Mouse (Mus musculus): ENCODE measurements around the gene Ino80.

Gene Ino80

GRCm38 (mm10) chr2:119454558-119454957, 22.9 kb downstream of the Ino80 start:
- no peak for DNase-seq (ENCODE audit: low spot score)

GRCm38 (mm10) chr2:119436988-119437387, 40.5 kb downstream of the Ino80 start:
- DNase-seq (ENCODE audit: low spot score) = peak; percentile 40

- DNase-seq (ENCODE audit: low spot score) = no peak
These were observed 41.0 kb downstream of the Ino80 start for GRCm38 (mm10) chr2:119436467-119436866.

DNA sequence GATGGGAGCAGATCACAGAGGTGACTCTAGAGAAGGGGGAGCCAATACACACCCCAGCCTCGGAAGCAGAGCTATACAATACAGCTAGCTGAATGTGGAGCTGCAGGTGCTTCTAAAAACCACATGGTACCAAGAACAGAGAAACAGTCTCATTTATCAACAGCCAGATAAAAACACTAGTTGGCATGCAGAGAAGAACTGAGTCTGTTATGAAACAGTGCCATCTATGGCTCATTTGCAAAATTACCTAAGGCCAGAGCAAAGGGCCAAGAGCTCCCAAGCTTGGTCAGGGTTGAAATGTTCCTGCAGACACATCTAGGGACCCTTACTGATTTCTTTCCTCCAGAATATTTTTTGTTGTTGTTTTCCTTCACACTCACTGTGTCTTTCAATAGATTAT, 63.7 kb downstream of the Ino80 start:
- DNase-seq (ENCODE audit: low spot score) = peak; percentile 33

DNA sequence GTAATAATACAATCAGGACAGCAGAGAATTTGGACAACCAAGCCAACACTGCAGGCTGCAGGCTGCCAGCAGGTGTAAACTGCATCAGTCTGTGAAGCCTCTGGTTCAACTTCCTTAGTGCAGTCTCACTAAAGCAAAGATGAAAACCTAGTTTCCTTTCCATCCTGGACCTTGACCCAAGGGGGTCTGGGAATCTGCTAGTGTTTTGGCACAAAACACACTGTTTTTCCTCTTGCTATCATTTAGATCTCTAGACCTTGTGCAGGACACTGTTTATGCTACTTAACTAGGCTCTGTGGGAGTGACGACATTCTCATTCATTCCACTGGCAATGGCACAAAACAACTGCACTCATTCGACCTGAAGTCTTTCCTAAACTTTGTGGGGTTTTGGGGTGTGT, 65.8 kb downstream of the Ino80 start:
- DNase-seq (ENCODE audit: low spot score) = no peak

DNA sequence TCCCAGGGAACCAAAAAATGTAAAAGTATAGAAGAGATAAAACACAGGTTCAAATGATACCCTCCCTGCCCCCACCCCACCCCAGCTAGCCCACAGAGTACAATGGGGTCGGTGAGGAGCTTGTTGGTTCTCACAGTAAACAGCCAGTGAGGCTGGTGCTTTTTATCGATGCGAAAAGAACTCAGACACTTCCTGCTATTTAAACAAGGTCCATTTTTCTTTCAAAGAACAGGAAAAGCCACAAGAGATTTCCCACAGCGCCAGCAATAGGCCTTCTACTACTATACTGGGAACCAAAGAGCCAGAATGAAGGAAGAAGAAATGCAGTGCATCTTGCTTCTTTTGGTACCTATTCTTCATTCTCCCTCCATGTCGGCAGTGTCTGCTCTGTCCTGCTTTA, 66.5 kb downstream of the Ino80 start:
- DNase-seq (ENCODE audit: low spot score) = no peak

- no peak for DNase-seq (ENCODE audit: low spot score)
These were observed 68.8 kb downstream of the Ino80 start for GRCm38 (mm10) chr2:119408733-119409132.

DNA sequence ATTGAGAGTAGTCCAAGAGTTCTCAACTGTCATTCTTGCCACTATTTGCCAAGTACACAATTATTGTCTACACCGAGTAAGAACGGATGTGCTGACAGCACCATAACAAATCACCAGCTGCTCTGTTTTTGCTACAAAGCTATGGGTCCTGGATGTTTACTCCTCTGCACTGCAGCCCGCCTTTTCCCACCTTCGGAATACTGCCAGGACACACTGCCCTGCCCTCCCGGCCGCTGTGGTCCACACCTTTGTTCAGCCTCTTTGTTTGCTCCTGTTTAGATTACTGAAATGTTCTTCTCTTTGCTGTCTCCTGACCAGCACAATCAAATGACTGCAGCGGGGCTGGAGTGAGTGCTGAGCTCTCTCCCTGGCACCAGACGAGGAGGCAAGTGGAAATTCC, 69.2 kb downstream of the Ino80 start:
- no peak for DNase-seq (ENCODE audit: low spot score)

GRCm38 (mm10) chr2:119399313-119399712, 78.2 kb downstream of the Ino80 start:
- no peak for DNase-seq (ENCODE audit: low spot score)

DNA sequence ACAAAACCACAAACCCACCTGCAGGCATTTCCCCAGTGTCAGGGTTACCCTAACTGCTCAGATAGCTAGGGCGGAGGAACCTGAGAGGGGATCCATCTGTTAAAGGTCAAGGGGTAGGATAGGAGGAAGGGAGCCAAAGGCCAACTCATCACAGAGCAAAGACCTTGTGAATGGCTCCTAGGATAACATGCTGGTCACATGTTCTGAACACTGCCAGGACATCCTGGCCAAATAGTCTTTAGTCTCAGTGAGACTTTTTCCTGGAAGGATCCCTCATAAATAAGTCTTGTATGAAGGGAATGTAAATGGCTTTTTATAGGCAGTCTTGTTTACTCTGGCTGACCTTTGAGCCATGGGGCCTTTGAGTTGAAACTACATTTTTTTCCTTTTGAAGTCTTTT, 78.8 kb downstream of the Ino80 start:
- DNase-seq (ENCODE audit: low spot score) = no peak

DNA sequence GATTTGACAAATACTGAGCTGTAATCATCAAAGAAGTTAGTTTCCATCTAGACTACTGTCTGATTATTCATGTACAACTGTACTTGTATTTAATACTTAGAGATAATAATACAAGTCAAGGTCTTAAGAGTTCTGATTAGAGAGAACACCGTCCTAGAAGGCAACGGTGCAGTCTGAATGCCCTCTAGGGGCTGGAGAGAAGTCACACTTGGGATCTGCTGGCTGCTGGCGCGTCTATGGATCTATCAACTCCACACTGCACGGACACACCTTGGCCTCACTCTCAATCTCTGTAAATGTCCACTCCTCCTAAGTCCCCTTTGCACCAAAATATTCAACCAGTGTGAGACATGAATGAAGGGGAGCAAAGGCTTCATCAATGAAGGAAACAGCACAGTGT, 79.2 kb downstream of the Ino80 start:
- no peak for DNase-seq (ENCODE audit: low spot score)

- DNase-seq (ENCODE audit: low spot score) = no peak
These were observed 87.5 kb downstream of the Ino80 start for GRCm38 (mm10) chr2:119389992-119390391.

DNA sequence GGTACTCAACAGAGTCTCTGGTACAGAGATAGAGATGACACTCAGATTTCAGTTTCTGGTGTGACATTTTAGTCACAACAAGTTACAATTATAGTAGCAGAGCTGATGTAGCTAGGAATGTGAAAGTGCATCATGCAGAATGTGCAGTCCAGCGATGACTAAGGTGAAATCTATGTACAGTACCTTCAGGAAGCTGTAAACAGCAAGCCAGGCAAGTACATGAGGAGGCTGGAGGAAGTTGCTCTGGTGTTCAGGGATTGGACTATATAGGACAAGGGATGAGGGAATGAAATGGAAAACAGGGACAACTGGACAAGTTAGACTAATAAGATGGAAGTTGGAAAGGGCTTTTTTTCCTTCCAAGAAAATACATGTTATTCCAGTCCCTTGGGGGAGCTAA, 89.2 kb downstream of the Ino80 start:
- DNase-seq (ENCODE audit: low spot score) = no peak

DNA sequence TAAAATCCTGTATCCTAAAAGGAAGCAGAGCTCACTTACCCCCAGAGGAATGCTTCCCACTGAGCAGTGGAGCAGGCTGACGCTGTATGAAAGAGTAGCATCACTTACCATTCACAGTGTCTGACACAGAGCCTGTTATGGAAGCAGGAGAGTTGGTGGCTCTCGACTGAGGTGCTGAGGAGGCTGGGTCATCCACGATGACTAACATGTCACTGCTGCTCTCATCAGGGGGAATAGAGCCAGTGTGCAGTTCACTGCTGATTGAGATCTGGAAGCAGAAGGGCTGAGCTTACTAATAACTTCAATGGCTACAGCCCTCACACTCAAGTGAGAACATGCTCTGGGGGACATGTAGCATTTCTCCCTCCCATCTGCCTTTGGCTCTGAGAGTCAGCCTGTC, 98.0 kb downstream of the Ino80 start:
- DNase-seq (ENCODE audit: low spot score) = no peak

- no peak for DNase-seq (ENCODE audit: low spot score)
These were observed 99.7 kb downstream of the Ino80 start for GRCm38 (mm10) chr2:119377826-119378225.

- no peak for DNase-seq (ENCODE audit: low spot score)
These were observed 100.2 kb downstream of the Ino80 start for GRCm38 (mm10) chr2:119377286-119377685.

DNA sequence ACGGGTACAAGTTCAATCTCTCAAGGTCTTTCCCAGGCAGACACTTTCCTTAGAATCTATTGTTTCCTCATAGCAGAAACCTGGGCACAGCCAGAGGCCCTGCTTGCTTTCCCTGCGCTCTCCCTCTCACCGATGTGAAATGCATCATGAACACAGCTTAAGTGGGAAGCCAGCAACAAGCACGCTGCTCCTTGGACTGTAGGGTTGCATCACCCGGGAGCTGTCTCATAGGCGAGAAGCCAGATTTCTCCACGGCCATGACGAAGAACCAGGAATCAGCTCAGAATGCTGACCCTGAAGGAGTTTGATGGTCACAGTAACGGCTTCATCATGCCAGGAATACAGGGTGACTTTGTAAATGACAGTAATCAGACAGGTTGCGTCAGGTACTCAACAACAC, 107.4 kb downstream of the Ino80 start:
- no peak for DNase-seq (ENCODE audit: low spot score)

GRCm38 (mm10) chr2:119367346-119367745, 110.1 kb downstream of the Ino80 start:
- DNase-seq (ENCODE audit: low spot score) = no peak

- DNase-seq (ENCODE audit: low spot score) = no peak
These were observed 112.5 kb downstream of the Ino80 start for GRCm38 (mm10) chr2:119364969-119365368.

GRCm38 (mm10) chr2:119359721-119360291, 117.7 kb downstream of the Ino80 start:
- no peak for DNase-seq (ENCODE audit: low spot score)

GRCm38 (mm10) chr2:119358249-119358648, 119.2 kb downstream of the Ino80 start:
- no peak for DNase-seq (ENCODE audit: low spot score)

GRCm38 (mm10) chr2:119356805-119357204, 120.7 kb downstream of the Ino80 start:
- no peak for DNase-seq (ENCODE audit: low spot score)

GRCm38 (mm10) chr2:119356310-119356709, 121.2 kb downstream of the Ino80 start:
- DNase-seq (ENCODE audit: low spot score) = no peak

DNA sequence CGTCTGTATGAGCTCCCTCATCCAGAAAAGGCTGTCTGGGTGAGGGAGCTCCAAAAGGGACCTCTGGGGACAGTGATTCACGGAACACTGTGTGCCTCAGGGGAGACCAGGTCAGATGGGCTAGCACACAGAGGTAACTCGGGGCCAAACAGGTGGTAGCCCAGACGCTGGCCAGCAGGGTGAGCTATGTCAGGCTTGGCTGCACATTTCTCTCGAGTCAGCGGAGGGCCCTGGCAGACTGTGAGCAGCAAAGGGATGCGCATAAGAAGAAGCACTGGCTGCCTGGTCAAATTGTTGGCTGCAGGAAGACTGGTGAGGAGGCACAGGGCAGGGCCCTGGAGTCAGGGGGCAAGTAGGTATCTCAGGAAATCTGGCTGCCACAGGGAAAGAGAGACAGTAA, 121.8 kb downstream of the Ino80 start:
- no peak for DNase-seq (ENCODE audit: low spot score)

- no peak for DNase-seq (ENCODE audit: low spot score)
These were observed 122.4 kb downstream of the Ino80 start for GRCm38 (mm10) chr2:119355089-119355488.
